Mouse (Mus musculus): Measurements from ENCODE around the gene Cenpi. TPM values are rescaled to one million over a fixed set of nuclear protein-coding genes. Genes with fewer than 3 reads are reported as not detected.

Cenpi gene
- polyA plus RNA-seq, 1 experiment from 2014 or later: 34.2 TPM

Other genes starting within 250 kb of the Cenpi start
- gene Cstf2, start 248.9 kb upstream of the Cenpi start, polyA plus RNA-seq (2014; fragmentation: Nextera tagmentation; extraction: Ambion mirVana): 78.0 and 79.9 TPM in 2 replicates
- gene Xkrx, start 146.0 kb upstream of the Cenpi start, polyA plus RNA-seq (2014; fragmentation: Nextera tagmentation; extraction: Ambion mirVana): not detected in 2 replicates
- gene Arl13a, start 120.6 kb upstream of the Cenpi start, polyA plus RNA-seq (2014; fragmentation: Nextera tagmentation; extraction: Ambion mirVana): not detected in 2 replicates
- gene Nox1, start 86.1 kb upstream of the Cenpi start, polyA plus RNA-seq (2014; fragmentation: Nextera tagmentation; extraction: Ambion mirVana): 0.11 and 0.17 TPM in 2 replicates
- 10.2 and 10.8 TPM in 2 replicates for gene Trmt2b, start 31.1 kb upstream of the Cenpi start, polyA plus RNA-seq (2014; fragmentation: Nextera tagmentation; extraction: Ambion mirVana)
- gene Tmem35a, start 12.9 kb upstream of the Cenpi start, polyA plus RNA-seq (2014; fragmentation: Nextera tagmentation; extraction: Ambion mirVana): 19.9 and 20.5 TPM in 2 replicates
- 5.2 and 6.4 TPM in 2 replicates for gene Drp2, start 96.5 kb downstream of the Cenpi start, polyA plus RNA-seq (2014; fragmentation: Nextera tagmentation; extraction: Ambion mirVana)
- 0.16 TPM in 1 of 2 replicates, not detected in the other for gene Taf7l, start 168.4 kb downstream of the Cenpi start, polyA plus RNA-seq (2014; fragmentation: Nextera tagmentation; extraction: Ambion mirVana)
- gene Timm8a1, start 233.8 kb downstream of the Cenpi start, polyA plus RNA-seq (2014; fragmentation: Nextera tagmentation; extraction: Ambion mirVana): 72.0 and 81.3 TPM in 2 replicates